Mouse (Mus musculus): ENCODE results near the gene Il31.

GRCm38 (mm10) chr5:123530056-123530455 lies 40.8 kb upstream of the Il31 start:
- TF ChIP-seq GATA1 (IDR thresholded peaks at IDR 0.05; ENCODE audit: low read length) (no peak), TAL1 (IDR thresholded peaks at IDR 0.05; ENCODE audit: low read length) (no peak)

All from erythroblast, embryonic 14.5 days (primary cell).